Mouse (Mus musculus) retina, adult 2 months (tissue): Measurements from ENCODE around the gene Wdfy2.
"Not testable (repeated sequence)": the region's sequence is repeated elsewhere in the genome, so short reads cannot be mapped to it uniquely, and the experiment has no call there.

ENCODE experiments used
- DNase-seq: peaks from one replicate; pipeline ENCODE4 v3.0.0-alpha.2; 2012; ENCODE audit warnings: low read depth, low spot score

Wdfy2 gene

GRCm38 (mm10) chr14:62837641-62838252 is at the start of gene Wdfy2:
Gene Wdfy2, plus strand, starts transcription at chr14:62837678.
- DNase-seq: no peak

- no peak for DNase-seq
Measured at GRCm38 (mm10) chr14:62789282-62789681, 48.2 kb upstream of the Wdfy2 start.

GRCm38 (mm10) chr14:62795719-62796118 is 41.8 kb upstream of the Wdfy2 start:
- DNase-seq: no peak

- DNase-seq: peak; percentile 18
Measured at GRCm38 (mm10) chr14:62798608-62799101, 38.8 kb upstream of the Wdfy2 start.

GRCm38 (mm10) chr14:62800791-62801190 is 36.7 kb upstream of the Wdfy2 start:
- DNase-seq: no peak

- DNase-seq: no peak
Measured at GRCm38 (mm10) chr14:62803204-62803603, 34.3 kb upstream of the Wdfy2 start.

GRCm38 (mm10) chr14:62806921-62807320 is 30.6 kb upstream of the Wdfy2 start:
- no peak for DNase-seq

- no peak for DNase-seq
Measured at GRCm38 (mm10) chr14:62808661-62809523, 28.6 kb upstream of the Wdfy2 start.

- no peak for DNase-seq
Measured at GRCm38 (mm10) chr14:62812765-62813164, 24.7 kb upstream of the Wdfy2 start.

GRCm38 (mm10) chr14:62814567-62814966 is 22.9 kb upstream of the Wdfy2 start:
- DNase-seq: no peak

- DNase-seq: no peak
Measured at GRCm38 (mm10) chr14:62816827-62817226, 20.7 kb upstream of the Wdfy2 start.

GRCm38 (mm10) chr14:62825575-62826332 is 11.7 kb upstream of the Wdfy2 start:
- DNase-seq: no peak

- DNase-seq: no peak
Measured at GRCm38 (mm10) chr14:62829291-62829690, 8.2 kb upstream of the Wdfy2 start.

GRCm38 (mm10) chr14:62831691-62832275 is 5.7 kb upstream of the Wdfy2 start:
- no peak for DNase-seq

- DNase-seq: no peak
Measured at GRCm38 (mm10) chr14:62833036-62833435, 4.4 kb upstream of the Wdfy2 start.

- no peak for DNase-seq
Measured at GRCm38 (mm10) chr14:62833541-62833940, 3.9 kb upstream of the Wdfy2 start.

- not testable (repeated sequence) for DNase-seq
Measured at GRCm38 (mm10) chr14:62835737-62836136, 1.7 kb upstream of the Wdfy2 start.

- DNase-seq: peak; percentile 99
Measured at GRCm38 (mm10) chr14:62836926-62837640, 395 bp upstream of the Wdfy2 start.

GRCm38 (mm10) chr14:62838336-62838735 is 858 bp downstream of the Wdfy2 start:
- no peak for DNase-seq

- no peak for DNase-seq
Measured at GRCm38 (mm10) chr14:62841726-62842125, 4.2 kb downstream of the Wdfy2 start.

- DNase-seq: no peak
Measured at GRCm38 (mm10) chr14:62842495-62842894, 5.0 kb downstream of the Wdfy2 start.
